Mouse (Mus musculus): ENCODE data around the gene Acaca. TPM values are rescaled to one million over a fixed set of nuclear protein-coding genes. Genes with fewer than 3 reads are reported as not detected.
"Not testable (repeated sequence)": the region's sequence is repeated elsewhere in the genome, so short reads cannot be mapped to it uniquely, and the experiment has no call there.

The Acaca gene
- polyA plus RNA-seq, 1 experiment, result 52.2 TPM

DNA sequence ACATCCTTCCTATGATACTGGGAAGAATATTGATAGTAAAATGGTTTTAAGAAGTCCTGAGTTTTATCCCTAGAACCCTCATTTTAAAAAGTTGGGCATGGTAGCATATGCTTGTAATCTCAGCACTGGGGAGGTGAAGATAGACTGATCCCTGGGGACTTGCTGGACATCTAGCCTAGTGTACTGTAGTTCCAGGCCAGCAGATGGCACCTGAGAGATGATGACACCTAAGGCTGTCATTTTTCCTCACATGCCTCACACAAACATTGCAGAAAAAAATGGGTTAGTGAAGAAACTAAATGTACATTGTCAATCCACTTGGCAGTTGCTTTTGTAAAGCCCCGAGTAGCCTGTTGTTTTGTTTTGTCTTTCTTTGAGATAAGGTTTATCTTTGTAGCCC lies 235.8 kb downstream of the Acaca start:
- TF ChIP-seq POLR2A (IDR thresholded peaks at IDR 0.05; ENCODE audit: low read depth, low read length) (no peak), CTCF (IDR thresholded peaks at IDR 0.05; ENCODE audit: borderline replicate concordance, insufficient read depth, low read length) (no peak)
- Histone ChIP-seq H3K4me1 (ENCODE audit: control insufficient read depth, insufficient read depth, low read length) (no peaks in the 10 kb centered on the region), H3K27ac (ENCODE audit: insufficient read depth, low read length) (no peak overlapping the region), H3K4me3 (ENCODE audit: insufficient read depth, low read length) (no peak overlapping the region)

DNA sequence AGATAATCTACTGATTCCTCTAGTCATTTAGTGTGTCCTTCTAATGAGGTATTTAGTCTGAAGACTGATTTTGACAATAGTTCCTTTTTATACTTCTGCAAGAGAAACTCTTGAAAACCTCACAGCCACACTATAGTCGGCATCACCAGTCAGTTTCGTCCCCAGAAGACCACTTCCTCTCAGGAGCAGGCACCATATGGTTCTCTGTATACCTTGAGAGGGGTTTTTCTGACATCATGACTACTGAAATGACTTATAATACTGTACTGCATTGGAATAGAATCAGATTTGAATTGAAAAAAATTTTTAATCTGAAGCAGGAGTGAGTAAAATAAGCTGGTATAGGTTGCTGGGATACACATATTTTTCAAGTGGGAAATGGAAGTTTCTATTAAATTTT lies 239.4 kb downstream of the Acaca start:
- peaks cover 3% of the 10 kb centered on the region for H3K4me1 ChIP-seq (ENCODE audit: control insufficient read depth, insufficient read depth, low read length)
- no peak overlapping the region for H3K27ac ChIP-seq (ENCODE audit: insufficient read depth, low read length)
- no peak overlapping the region for H3K4me3 ChIP-seq (ENCODE audit: insufficient read depth, low read length)
- TF ChIP-seq CTCF (IDR thresholded peaks at IDR 0.05; ENCODE audit: borderline replicate concordance, insufficient read depth, low read length) (no peak), POLR2A (IDR thresholded peaks at IDR 0.05; ENCODE audit: low read depth, low read length) (no peak)

DNA sequence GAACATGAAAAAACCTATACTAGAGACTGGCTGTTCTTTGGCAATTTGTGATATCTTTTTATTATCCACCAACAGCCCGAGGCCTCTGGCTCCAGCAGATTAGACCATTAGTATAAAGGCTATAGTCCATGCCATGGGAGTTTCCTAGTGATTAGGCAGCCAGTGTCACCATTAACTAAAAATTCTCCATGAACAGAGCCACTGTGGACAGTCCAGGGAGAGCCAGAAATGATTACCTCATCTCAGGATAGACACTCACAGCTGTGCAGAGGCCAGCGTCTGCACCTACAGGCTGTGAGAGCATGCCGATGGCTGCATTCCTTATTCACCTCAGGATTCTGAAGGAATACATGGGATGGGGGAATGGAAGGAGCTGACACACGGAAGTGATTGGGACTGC lies 243.7 kb downstream of the Acaca start:
- Histone ChIP-seq H3K27ac (ENCODE audit: insufficient read depth, low read length) (no peak overlapping the region), H3K4me1 (ENCODE audit: control insufficient read depth, insufficient read depth, low read length) (peaks cover 3% of the 10 kb centered on the region), H3K4me3 (ENCODE audit: insufficient read depth, low read length) (no peak overlapping the region)
- TF ChIP-seq POLR2A (IDR thresholded peaks at IDR 0.05; ENCODE audit: low read depth, low read length) (no peak), CTCF (IDR thresholded peaks at IDR 0.05; ENCODE audit: borderline replicate concordance, insufficient read depth, low read length) (no peak)

DNA sequence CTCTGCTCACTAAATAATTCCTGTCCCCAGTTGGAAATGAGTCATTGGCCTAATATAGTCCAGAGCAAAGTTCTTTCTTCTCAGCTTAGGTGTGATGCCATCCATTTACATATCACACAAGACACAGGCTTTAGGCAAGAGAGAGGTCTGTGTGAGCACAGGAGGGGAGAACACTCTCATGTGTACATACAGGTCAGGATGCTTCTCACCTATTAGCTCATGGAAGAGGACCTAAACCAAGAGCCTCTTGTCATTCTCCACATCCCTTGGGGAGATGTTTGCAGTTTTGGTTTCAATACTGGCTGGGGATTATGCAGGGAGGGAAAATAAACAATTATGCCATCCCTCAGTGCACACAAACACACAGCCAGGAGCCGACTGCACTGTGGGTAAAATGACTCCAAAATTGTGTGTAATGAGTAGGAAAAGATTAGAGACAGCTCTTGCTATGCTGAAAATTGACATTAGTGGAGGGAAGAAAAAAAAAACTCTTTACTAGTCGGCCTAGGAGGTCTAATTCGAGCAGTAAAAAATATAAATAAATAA lies 246.6 kb downstream of the Acaca start:
- peaks cover under 1% of the 10 kb centered on the region; the same call in 1 of the 2 replicates for H3K4me1 ChIP-seq (ENCODE audit: control insufficient read depth, insufficient read depth, low read length)
- TF ChIP-seq POLR2A (IDR thresholded peaks at IDR 0.05; ENCODE audit: low read depth, low read length), result no peak
- no peak for TF ChIP-seq CTCF (IDR thresholded peaks at IDR 0.05; ENCODE audit: borderline replicate concordance, insufficient read depth, low read length)
- no peak overlapping the region for H3K4me3 ChIP-seq (ENCODE audit: insufficient read depth, low read length)
- H3K27ac ChIP-seq (ENCODE audit: insufficient read depth, low read length), result no peak overlapping the region

DNA sequence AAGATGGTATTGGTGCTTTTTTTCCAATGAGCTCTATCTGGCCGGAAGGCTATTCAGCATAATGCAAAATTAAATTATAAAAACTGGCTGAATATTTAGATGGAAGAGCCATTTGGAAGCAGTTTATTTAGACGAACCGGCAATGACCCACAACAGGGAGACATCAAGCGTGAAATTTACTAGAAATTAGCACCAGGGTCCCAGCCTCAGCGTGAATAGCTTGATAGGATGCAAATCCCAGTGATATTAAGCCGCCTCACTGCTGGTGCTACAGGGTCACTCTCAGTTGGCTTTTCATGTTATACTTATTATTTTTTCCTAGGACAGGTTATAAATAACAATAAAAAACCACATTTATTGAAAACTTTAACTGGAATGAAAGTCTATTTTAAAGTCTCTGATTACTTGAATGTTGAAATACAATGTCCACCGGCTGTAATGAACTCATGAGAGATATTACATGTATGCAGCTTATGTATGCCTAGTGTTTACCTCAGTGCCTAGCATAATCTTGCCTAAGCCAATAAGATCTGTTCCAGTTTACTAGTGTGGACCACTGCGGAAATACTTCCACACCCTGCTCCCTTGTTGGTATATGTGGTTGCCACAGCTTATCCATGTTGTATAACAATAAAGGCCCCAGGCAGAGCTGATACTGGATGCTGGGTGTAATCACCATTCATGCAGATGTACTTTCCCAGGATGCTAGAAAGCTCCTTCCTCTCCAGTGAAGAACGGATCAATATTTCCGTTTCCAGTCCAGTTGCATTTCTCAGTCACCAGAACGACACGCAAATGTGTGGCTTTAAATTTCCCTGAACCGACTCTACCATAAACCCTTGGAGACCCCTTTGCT lies 247.3 kb downstream of the Acaca start:
- Histone ChIP-seq H3K27ac (ENCODE audit: insufficient read depth, low read length) (no peak overlapping the region), H3K4me1 (ENCODE audit: control insufficient read depth, insufficient read depth, low read length) (no peaks in the 10 kb centered on the region), H3K4me3 (ENCODE audit: insufficient read depth, low read length) (no peak overlapping the region)
- no peak for TF ChIP-seq CTCF (IDR thresholded peaks at IDR 0.05; ENCODE audit: borderline replicate concordance, insufficient read depth, low read length)

DNA sequence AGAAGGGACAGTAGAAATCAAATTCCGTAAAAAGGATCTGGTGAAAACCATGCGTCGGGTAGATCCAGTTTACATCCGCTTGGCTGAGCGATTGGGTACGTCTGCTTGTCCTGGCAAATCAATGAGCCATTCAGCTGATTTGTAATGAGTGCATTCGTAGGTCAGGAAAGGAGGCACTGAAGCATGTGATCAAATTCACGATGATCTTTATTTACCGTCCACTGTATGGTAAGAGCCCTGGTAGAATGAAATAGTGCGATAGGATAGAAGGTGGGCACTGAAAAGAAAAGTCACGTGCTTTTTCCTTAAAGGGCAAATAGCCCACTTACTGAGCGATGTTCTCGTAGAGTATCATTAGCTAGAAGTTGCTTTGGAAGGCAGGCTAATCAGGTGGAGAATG lies 253.0 kb downstream of the Acaca start:
- Histone ChIP-seq H3K4me1 (ENCODE audit: control insufficient read depth, insufficient read depth, low read length) (no peaks in the 10 kb centered on the region), H3K4me3 (ENCODE audit: insufficient read depth, low read length) (no peak overlapping the region)

DNA sequence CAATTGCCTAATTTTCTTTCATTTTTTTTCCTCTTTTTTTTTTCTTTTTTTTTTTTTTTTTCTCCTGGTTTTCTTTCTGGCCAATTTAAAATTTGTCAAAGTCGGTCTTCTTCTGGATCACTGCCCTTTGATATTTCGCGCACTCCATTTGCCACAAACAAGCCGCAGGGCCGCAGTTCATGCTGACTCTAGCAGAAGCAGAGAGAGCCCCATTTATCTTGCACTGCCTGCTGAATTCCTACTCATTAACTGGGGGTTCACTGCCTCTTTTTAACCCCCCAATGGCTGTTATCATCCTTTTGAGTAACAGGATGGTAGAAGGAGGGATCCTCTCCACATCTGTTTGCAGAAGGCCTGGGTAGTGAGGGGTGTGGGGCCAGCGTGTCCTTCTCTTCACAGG lies 254.4 kb downstream of the Acaca start:
- no peak overlapping the region for H3K27ac ChIP-seq (ENCODE audit: insufficient read depth, low read length)
- TF ChIP-seq POLR2A (IDR thresholded peaks at IDR 0.05; ENCODE audit: low read depth, low read length) (no peak), CTCF (IDR thresholded peaks at IDR 0.05; ENCODE audit: borderline replicate concordance, insufficient read depth, low read length) (no peak)
- H3K4me1 ChIP-seq (ENCODE audit: control insufficient read depth, insufficient read depth, low read length), result no peaks in the 10 kb centered on the region
- no peak overlapping the region for H3K4me3 ChIP-seq (ENCODE audit: insufficient read depth, low read length)

More for the DNA sequence above, 253.0 kb downstream of the Acaca start:
- TF ChIP-seq CTCF (IDR thresholded peaks at IDR 0.05; ENCODE audit: borderline replicate concordance, insufficient read depth, low read length) (no peak), POLR2A (IDR thresholded peaks at IDR 0.05; ENCODE audit: low read depth, low read length) (no peak)
- no peak overlapping the region for H3K27ac ChIP-seq (ENCODE audit: insufficient read depth, low read length)

DNA sequence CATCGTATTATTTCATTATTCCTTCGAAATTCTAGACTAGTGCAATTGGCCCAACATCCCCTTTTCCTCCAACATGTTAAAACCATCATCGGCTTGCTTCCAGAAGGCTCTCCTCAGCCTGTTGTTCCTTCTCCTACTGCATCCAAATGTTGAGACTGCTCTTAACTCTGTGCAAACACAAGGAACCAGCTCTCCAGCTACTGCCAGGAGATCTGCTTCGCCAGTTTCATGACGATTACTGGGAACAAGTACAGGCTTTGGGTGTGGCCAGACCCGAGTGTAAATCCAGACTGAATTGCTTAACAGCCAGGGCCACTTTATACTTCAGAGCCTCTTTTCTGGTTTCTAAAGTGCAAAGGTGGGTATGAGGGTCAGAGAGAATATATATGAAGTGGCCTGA lies 259.9 kb downstream of the Acaca start:
- no peak overlapping the region for H3K4me3 ChIP-seq (ENCODE audit: insufficient read depth, low read length)
- H3K27ac ChIP-seq (ENCODE audit: insufficient read depth, low read length), result no peak overlapping the region
- TF ChIP-seq CTCF (IDR thresholded peaks at IDR 0.05; ENCODE audit: borderline replicate concordance, insufficient read depth, low read length) (no peak), POLR2A (IDR thresholded peaks at IDR 0.05; ENCODE audit: low read depth, low read length) (no peak)
- H3K4me1 ChIP-seq (ENCODE audit: control insufficient read depth, insufficient read depth, low read length), result no peaks in the 10 kb centered on the region

DNA sequence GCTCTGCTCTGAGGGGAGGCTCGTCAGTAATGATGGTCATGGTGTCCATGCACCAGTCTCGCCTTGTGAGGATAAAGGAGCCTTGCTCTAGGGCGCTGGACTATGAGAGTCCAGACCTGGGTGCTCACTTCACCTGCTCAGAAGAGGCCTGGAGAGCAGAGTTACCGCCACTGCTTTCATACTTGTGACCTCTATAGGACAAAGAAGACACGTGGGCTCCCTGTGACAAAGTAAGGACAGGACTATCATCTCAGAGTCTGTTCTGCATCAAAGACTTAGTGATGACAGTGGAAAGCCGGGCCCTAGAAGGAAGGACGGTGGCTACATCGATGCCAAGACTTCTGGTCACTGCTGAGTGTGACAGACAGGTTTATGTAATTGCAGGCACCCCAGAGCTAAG lies 261.7 kb downstream of the Acaca start:
- Histone ChIP-seq H3K4me3 (ENCODE audit: insufficient read depth, low read length) (no peak overlapping the region), H3K4me1 (ENCODE audit: control insufficient read depth, insufficient read depth, low read length) (no peaks in the 10 kb centered on the region), H3K27ac (ENCODE audit: insufficient read depth, low read length) (no peak overlapping the region)
- no peak for TF ChIP-seq CTCF (IDR thresholded peaks at IDR 0.05; ENCODE audit: borderline replicate concordance, insufficient read depth, low read length)
- TF ChIP-seq POLR2A (IDR thresholded peaks at IDR 0.05; ENCODE audit: low read depth, low read length), result no peak

DNA sequence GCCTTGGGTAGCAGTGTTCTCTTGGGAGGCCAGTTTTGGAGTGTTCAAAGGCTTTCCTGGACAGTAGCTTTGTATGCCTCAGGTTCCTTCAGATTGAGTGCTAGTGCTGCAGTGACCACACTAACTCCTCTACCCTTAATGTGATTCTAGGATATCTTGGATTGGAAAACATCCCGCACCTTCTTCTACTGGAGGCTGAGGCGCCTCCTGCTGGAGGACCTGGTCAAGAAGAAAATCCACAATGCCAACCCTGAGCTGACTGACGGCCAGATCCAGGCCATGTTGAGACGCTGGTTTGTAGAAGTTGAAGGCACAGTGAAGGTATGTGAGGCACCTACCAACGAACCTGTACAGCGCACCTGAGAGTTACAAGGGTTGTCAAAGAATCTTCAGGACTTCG lies 262.6 kb downstream of the Acaca start:
- not testable (repeated sequence) for H3K27ac ChIP-seq (ENCODE audit: insufficient read depth, low read length); H3K4me3 ChIP-seq (ENCODE audit: insufficient read depth, low read length); H3K4me1 ChIP-seq (ENCODE audit: control insufficient read depth, insufficient read depth, low read length)

Measured in embryonic fibroblast, embryonic 13.5 days (primary cell).